Mouse (Mus musculus) hindbrain, postnatal 0 days (tissue): ENCODE results near the gene Mrgprh. TPM values are rescaled to one million over a fixed set of nuclear protein-coding genes. Genes with fewer than 3 reads are reported as not detected.

Experiments used
- ATAC-seq: fragments of 200-750 bp; cut with Nextera tagmentation; 2 replicates; pipeline ENCODE4 v1.8.0; 2017; ENCODE audit warnings: mild to moderate bottlenecking, moderate TSS enrichment, moderate library complexity
- DNase-seq: peaks from one replicate; pipeline ENCODE4 v3.0.0-alpha.2; 2015; ENCODE audit warnings: low spot score
- H3K27ac ChIP-seq: fragments of 300-500 bp; sonication (generic); 2 replicates; pipeline ENCODE4 v1.5.1; 2014; ENCODE audit warnings: mild to moderate bottlenecking
- H3K27me3 ChIP-seq: fragments of 300-500 bp; sonication (generic); 2 replicates; pipeline ENCODE4 v1.6.1; 2014; ENCODE audit warnings: low read length, mixed read lengths; ENCODE audit not compliant: insufficient read depth
- H3K36me3 ChIP-seq: fragments of 300-500 bp; sonication (generic); 2 replicates; pipeline ENCODE4 v1.6.1; 2014; ENCODE audit warnings: low read length, mixed read lengths; ENCODE audit not compliant: insufficient read depth
- H3K4me1 ChIP-seq: fragments of 300-500 bp; sonication (generic); 2 replicates; pipeline ENCODE4 v1.6.1; 2014; ENCODE audit warnings: antibody characterized with exemption, low read length, mixed read lengths; ENCODE audit not compliant: insufficient read depth
- H3K4me2 ChIP-seq: fragments of 300-500 bp; sonication (generic); 2 replicates; pipeline ENCODE4 v1.6.1; 2014; ENCODE audit warnings: low read depth, mild to moderate bottlenecking, low read length, moderate library complexity, mixed read lengths
- H3K4me3 ChIP-seq: fragments of 300-500 bp; sonication (generic); 2 replicates; pipeline ENCODE4 v1.5.1; 2014; ENCODE audit warnings: low read length
- H3K9ac ChIP-seq: fragments of 300-500 bp; sonication (generic); replicated peaks from 2 replicates; pipeline ENCODE4 v1.6.1; 2014; ENCODE audit warnings: mild to moderate bottlenecking, low read length, moderate library complexity, mixed read lengths
- H3K9me3 ChIP-seq: fragments of 300-500 bp; sonication (generic); 2 replicates; pipeline ENCODE4 v1.6.1; 2016; ENCODE audit warnings: low read length, mixed read lengths
- CTCF ChIP-seq: IDR thresholded peaks from 2 replicates; pipeline ENCODE4 v1.5.1; 2016; ENCODE audit warnings: antibody characterized with exemption, control low read depth, low read depth
- WGBS: fragments of 180-500 bp; shearing (Covaris S2); extraction: QIAGEN DNeasy Blood & Tissue Kit; methylation state at CpG from one replicate; pipeline ENCODE4 v1.1.7; 2014; 5-methylcytosine and 5-hydroxymethylcytosine counted together
- polyA plus RNA-seq: library from polyadenylated mRNA; unstranded; fragments of >200 nt; fragmentation: Nextera tagmentation; extraction: Ambion mirVana; gene quantifications from 2 replicates; pipeline ENCODE4 v1.2.1, GENCODE M21; 2015
- total RNA-seq: library from RNA; depleted of rRNA; stranded (reverse); fragments of >200 nt; gene quantifications from 2 replicates; pipeline ENCODE4 v1.2.3, GENCODE M21; 2014

The Mrgprh gene
- total and polyA plus RNA-seq, 2 experiments from 2014 or later, result not detected

DNA sequence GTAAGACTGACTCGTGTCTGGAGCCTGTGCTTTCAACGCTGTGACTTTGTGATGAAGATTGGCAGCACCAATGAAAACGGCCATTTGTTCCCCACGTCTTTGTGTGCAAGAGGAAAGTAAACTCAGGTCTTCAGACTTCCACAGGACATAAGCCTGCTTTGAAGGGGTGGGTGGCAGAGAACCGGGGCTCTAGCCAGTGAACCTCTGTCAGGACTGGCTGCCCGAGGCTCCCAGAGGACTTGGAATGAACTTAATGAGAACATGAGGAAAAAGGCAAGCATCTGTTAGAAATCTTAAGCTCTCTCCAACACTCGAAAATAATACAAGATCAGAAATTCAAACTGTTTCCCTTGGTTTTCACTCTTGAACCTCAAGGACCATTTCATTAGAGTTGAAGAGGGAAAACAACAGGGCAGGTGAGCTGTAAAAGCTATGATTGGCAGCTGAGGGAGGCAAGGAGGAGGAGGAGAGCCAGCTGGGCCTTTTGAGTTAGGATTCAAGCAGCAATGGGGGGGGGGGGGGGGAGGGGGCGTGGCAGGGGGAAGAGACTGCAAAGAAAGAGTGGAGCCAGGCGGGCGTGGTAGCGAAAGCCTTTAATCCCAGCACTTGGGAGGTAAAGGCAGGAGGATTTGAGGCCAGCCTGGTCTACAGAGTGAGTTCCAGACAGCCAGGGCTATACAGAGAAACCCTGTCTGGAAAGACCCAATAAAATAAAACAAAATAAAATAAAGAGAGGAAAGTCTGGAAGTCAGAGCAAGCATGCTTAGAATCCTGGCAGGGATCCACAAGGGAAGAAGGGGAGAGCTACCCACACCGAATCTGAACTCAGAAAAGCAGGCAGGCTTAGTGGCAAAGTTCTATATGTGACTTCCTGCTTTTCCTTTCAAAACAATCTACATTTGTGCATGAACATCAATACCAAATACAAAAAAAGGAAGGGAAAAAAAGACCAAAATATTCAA, 27.8 kb downstream of the Mrgprh start:
- Histone ChIP-seq H3K36me3 (0 out of 2 replicates have a peak, but pooled peaks cover 4% of the 10 kb centered on the region), H3K27me3 (no peaks in the 10 kb centered on the region), H3K4me3 (no peak overlapping the region), H3K9me3 (no peaks in the 10 kb centered on the region), H3K4me1 (no peaks in the 10 kb centered on the region), H3K27ac (no peak overlapping the region), H3K9ac (no peak overlapping the region), H3K4me2 (no peak overlapping the region)
- 30% methylated on average over 12 of the region's 12 CpGs for WGBS
- DNase-seq (no peak), ATAC-seq (no peak)
- no peak for TF ChIP-seq CTCF

DNA sequence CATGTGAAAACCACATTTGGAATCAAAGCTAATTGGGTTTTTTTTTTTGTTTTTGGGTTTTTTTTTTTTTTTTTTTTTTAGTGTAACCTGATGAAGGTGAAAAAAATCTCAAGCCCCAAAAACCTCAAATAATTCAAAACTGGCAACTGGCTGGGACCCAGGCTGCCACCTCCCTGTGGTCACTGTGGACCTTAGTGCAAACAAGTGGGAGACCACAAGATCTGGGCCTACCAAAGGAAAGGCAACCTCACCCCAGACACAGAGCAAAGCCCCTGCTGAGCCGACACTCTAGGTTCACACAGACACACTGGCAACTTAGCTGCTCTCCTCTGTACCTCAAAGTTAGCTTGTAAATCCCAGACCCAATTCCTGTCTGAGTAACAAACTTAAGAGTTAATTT, 28.5 kb downstream of the Mrgprh start:
- TF ChIP-seq CTCF, result no peak
- WGBS, result 75% methylated on average over 1 of the region's 1 CpGs
- H3K4me2 ChIP-seq, result no peak overlapping the region
- ATAC-seq (no peak), DNase-seq (no peak)
- H3K36me3 ChIP-seq, result 0 out of 2 replicates have a peak, but pooled peaks cover 4% of the 10 kb centered on the region
- H3K27me3 ChIP-seq, result no peaks in the 10 kb centered on the region
- no peak overlapping the region for H3K4me3 ChIP-seq
- no peak overlapping the region for H3K27ac ChIP-seq
- no peaks in the 10 kb centered on the region for H3K4me1 ChIP-seq
- no peak overlapping the region for H3K9ac ChIP-seq
- no peaks in the 10 kb centered on the region for H3K9me3 ChIP-seq

DNA sequence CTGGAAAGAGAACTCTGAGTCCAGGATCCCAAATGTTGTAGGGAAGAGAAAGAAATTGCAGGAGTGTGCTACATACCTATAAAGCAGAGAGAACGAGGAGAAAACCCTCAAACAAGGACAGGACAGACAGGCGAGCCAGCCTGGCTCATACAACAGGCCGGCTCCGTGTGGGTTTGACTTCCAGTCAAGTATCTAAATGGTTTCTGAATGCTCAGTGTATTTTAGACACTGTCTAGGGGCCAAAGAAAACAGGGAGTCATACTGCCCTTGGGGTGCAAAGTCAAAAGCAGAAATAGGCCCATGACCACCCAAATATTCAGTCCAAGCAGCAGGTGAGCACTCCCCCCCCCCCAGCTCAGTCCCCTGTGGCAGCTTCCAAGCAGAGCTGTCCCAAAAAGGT, 30.0 kb downstream of the Mrgprh start:
- WGBS, result 87% methylated on average over 4 of the region's 4 CpGs
- Histone ChIP-seq H3K27ac (no peak overlapping the region), H3K4me2 (no peak overlapping the region), H3K27me3 (no peaks in the 10 kb centered on the region), H3K9ac (no peak overlapping the region), H3K9me3 (no peaks in the 10 kb centered on the region), H3K4me3 (no peak overlapping the region), H3K4me1 (no peaks in the 10 kb centered on the region), H3K36me3 (peaks cover 6% of the 10 kb centered on the region; the same call in 1 of the 2 replicates)
- no peak for ATAC-seq
- TF ChIP-seq CTCF, result no peak
- no peak for DNase-seq

DNA sequence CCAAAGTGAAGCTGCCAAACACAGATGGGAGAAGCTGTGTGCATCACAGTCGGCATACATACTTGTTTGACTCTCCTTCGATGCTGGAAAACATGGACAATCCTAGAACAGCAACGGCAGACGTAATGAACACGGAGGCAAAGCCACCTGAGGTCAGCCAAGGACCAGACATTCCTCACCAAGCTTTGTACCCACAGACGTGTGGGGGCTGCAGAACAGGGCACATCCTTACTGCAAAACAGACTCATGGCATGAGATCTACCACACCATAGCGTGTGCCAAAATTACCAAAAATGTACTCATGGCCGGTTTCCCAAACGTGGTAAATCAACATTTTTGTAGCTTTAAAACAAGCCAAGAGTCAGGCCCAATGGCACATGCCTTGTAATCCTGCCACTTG, 30.6 kb downstream of the Mrgprh start:
- DNase-seq (no peak), ATAC-seq (no peak)
- Histone ChIP-seq H3K27me3 (no peaks in the 10 kb centered on the region), H3K9ac (no peak overlapping the region), H3K4me1 (no peaks in the 10 kb centered on the region), H3K27ac (no peak overlapping the region), H3K36me3 (peaks cover 6% of the 10 kb centered on the region; the same call in 1 of the 2 replicates), H3K9me3 (no peaks in the 10 kb centered on the region), H3K4me3 (no peak overlapping the region), H3K4me2 (no peak overlapping the region)
- WGBS, result 92% methylated on average over 9 of the region's 9 CpGs
- no peak for TF ChIP-seq CTCF

GRCm38 (mm10) chr17:12909361-12910280, 33.8 kb downstream of the Mrgprh start, which contains the start of gene Pnldc1:
TSS of gene Pnldc1 (minus strand) at chr17:12910230.
- Histone ChIP-seq H3K27ac (no peak within 1 kb of the TSS), H3K27me3 (no peaks in the 10 kb centered on the region), H3K4me1 (no peaks in the 10 kb centered on the region), H3K36me3 (peaks cover 18% of the 10 kb centered on the region), H3K4me2 (no peak within 1 kb of the TSS), H3K9me3 (no peaks in the 10 kb centered on the region), H3K4me3 (no peak within 1 kb of the TSS), H3K9ac (no peak within 1 kb of the TSS)
- DNase-seq, result no peak
- 85% methylated on average over 35 of the region's 35 CpGs for WGBS
- ATAC-seq, result no peak
- TF ChIP-seq CTCF, result no peak

GRCm38 (mm10) chr17:12910391-12910790, 34.6 kb downstream of the Mrgprh start:
- Histone ChIP-seq H3K9me3 (no peaks in the 10 kb centered on the region), H3K4me2 (no peak overlapping the region), H3K36me3 (peaks cover 18% of the 10 kb centered on the region), H3K4me3 (no peak overlapping the region), H3K27me3 (no peaks in the 10 kb centered on the region), H3K4me1 (0 out of 2 replicates have a peak, but pooled peaks cover 4% of the 10 kb centered on the region), H3K27ac (no peak overlapping the region), H3K9ac (no peak overlapping the region)
- DNase-seq, result no peak
- no peak for TF ChIP-seq CTCF
- WGBS, result 89% methylated on average over 8 of the region's 8 CpGs
- no peak for ATAC-seq
